Mouse (Mus musculus) layer of hippocampus, adult 6 months (tissue): Measurements from ENCODE around the gene Olfr705. TPM values are rescaled to one million over a fixed set of nuclear protein-coding genes. Genes with fewer than 3 reads are reported as not detected.

ENCODE experiments used
- long read RNA-seq, 2 experiments: library from polyadenylated mRNA; unstranded; transcript quantifications; one replicate each; pipeline ENCODE4 v2.0.0; 2019 to 2020
- polyA plus RNA-seq: library from polyadenylated mRNA; unstranded; fragments of <200 nt; fragmentation: Nextera tagmentation; gene quantifications from 2 replicates; pipeline ENCODE4 v1.2.3, GENCODE M21; 2021

The Olfr705 gene
- not detected in 2 replicates for polyA plus RNA-seq
- long read RNA-seq, experiment 1 = 0 reads
- long read RNA-seq, experiment 2 = 0 reads

DNA sequence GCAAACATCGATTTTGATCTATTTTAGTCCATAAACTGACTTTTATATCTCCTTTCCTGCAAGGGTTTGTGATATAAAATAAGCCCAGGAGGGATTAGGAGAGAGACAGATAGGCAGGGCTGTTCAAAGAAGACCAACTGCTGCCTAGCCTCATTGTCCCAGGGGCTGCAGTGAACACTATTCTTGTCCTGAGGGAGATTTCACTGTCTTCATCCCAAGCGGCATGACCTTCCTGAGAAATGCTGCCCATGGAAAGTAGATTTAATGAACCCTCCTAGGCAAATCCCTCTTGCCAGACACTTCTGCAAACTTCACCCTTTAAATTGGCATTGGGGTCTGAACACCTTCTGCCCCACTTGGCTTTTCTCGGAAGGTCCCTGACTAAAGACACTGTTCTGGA, at the start of gene Olfr705:
Gene Olfr705 (minus strand): TSS at position 101 of the 400 bp plus-strand sequence.

DNA sequence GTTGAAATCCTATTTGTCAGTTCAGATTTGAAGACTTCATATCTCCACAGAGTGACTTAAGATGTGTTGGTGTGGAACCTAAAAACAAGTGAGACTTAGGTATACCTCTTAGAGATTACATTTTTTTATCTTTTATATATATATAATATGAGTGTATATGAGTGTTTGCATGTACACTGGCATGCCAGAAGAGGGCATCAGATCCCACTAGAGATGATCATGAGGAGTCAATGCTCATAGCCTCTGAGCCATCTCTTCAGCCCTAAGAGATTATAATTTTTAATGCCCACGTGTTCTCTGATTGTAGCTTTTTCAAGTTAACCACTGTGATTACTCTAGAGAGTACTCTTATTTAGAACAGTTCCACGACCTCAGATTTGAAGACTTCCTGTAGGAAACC, 31.0 kb upstream of the Olfr705 start, which contains the start of gene Olfr1532-ps1:
Gene Olfr1532-ps1 (plus strand): TSS at position 326 of the 400 bp plus-strand sequence.

DNA sequence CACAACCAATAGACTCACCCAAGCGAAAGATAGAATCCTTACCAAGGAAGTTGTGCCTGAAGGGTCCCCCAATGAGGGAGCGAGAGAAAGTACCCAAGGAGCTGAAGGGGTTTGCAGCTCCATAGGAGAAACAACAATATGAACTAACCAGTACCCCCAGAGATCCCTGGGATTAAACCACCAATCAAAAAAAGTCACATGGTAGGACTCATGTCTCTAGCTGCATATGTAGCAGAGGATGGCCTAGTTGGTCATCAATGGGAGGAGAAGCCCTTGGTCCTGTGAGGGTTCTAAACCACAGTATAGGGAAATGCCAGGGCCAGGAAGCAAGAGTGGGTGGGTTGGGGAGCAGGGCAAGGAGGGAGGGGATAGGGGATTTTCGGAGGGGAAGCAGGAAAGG, 24.4 kb upstream of the Olfr705 start, which contains the start of gene Olfr707:
Gene Olfr707 (minus strand): TSS at position 101 of the 400 bp plus-strand sequence.

DNA sequence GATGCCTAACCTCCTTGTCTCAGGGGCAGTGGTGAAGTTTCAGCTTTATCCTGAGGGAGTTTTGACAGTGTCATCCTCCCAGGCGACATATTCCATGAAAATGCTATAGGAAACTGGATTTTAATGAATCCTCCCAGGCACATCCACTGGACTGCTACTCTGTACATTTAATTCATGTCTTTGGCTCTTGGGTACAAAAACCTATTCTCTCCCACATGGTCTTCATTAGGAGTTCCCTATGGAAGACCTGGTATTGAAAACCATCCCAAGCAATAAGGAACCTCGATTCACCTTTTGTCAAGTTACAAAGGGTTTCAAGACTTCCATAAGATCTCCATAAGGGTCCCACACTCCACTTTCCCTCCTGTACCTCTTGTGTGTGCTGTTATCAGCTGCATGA, 11.4 kb upstream of the Olfr705 start, which contains the start of gene Olfr706:
Gene Olfr706 (minus strand): TSS at position 101 of the 400 bp plus-strand sequence.

DNA sequence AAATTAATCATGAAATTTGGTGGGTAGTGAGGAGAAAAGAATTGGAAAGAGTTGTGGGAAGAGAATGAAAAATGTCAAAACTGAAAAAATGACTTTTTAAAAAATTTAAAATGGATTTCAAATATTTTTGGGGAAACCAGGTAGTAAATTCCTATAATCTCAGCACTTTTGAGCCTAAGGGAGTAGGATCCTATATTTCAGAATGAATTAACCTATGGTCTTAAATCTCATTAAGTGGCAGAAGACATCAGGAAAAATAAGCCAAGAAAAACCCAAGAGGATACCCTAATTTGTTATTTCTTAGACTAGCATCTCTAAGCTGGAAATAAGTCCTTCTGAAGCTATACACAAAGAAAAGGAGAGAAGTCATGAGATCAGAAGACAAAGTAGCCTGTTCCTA, 13.8 kb downstream of the Olfr705 start, which contains the start of gene Olfr704:
Gene Olfr704 (plus strand): TSS at position 301 of the 400 bp plus-strand sequence.

DNA sequence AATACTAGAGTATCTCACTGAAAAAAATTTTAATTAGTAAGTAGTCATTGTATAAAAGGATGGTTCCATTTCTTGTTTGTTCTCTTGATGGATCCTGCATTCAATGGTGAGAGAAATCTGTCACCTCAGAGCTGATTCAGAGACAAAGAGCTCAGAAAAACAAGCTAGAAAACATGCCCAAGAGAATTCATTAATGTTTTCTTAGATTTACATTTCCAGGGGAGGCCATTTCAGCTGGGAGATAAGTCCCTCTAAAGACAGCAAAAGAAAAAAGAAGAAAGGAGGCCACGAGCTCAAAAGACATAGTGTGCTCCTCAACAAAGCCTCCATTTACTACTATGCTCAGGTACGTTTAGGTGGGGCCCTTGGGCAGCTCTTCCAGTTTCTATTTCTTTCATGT, 33.6 kb downstream of the Olfr705 start, which contains the start of gene Olfr703:
Gene Olfr703 (plus strand): TSS at position 301 of the 400 bp plus-strand sequence.

DNA sequence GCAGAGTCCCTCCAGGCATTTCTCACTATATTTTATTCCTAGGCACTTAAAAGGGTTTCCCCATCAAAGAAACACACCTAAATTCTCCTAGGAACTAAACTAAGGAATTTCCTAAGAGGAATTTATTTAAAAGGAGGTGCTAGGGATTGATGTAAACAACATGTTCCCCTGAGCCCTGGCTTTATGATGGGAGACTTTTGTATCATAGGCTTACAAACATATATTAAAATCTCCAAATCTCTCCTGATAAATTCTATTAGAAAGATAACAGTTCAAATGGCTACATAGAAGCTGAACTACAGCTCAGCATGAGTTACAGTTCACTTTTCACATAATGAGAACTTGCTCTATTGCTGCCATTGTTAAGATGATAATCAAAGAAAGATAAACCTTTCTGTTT, 42.9 kb downstream of the Olfr705 start, which contains the start of gene Olfr702:
Gene Olfr702 (minus strand): TSS at position 101 of the 400 bp plus-strand sequence.

Other genes starting within 250 kb of the Olfr705 start
- not detected in 2 replicates for gene Olfr693, start 196.3 kb downstream of the Olfr705 start, polyA plus RNA-seq
- gene Olfr694, start 185.1 kb downstream of the Olfr705 start, polyA plus RNA-seq = not detected in 2 replicates
- gene Olfr695, start 160.5 kb downstream of the Olfr705 start, polyA plus RNA-seq = not detected in 2 replicates
- not detected in 2 replicates for gene Olfr697, start 134.4 kb downstream of the Olfr705 start, polyA plus RNA-seq
- gene Olfr698, start 121.5 kb downstream of the Olfr705 start, polyA plus RNA-seq = not detected in 2 replicates
- gene Olfr699, start 83.7 kb downstream of the Olfr705 start, polyA plus RNA-seq = not detected in 2 replicates
- gene Olfr700, start 68.1 kb downstream of the Olfr705 start, polyA plus RNA-seq = not detected in 2 replicates
- not detected in 2 replicates for gene Olfr701, start 62.8 kb downstream of the Olfr705 start, polyA plus RNA-seq
- gene Olfr702, start 43.0 kb downstream of the Olfr705 start, polyA plus RNA-seq = not detected in 2 replicates
- gene Olfr703, start 33.5 kb downstream of the Olfr705 start, polyA plus RNA-seq = not detected in 2 replicates
- gene Olfr704, start 13.7 kb downstream of the Olfr705 start, polyA plus RNA-seq = not detected in 2 replicates
- gene Olfr706, start 11.3 kb upstream of the Olfr705 start, polyA plus RNA-seq = not detected in 2 replicates
- not detected in 2 replicates for gene Olfr707, start 24.4 kb upstream of the Olfr705 start, polyA plus RNA-seq
- not detected in 2 replicates for gene Olfr1532-ps1, start 31.1 kb upstream of the Olfr705 start, polyA plus RNA-seq
- gene Olfr709-ps1, start 55.3 kb upstream of the Olfr705 start, polyA plus RNA-seq = not detected in 2 replicates
- gene Olfr710, start 71.4 kb upstream of the Olfr705 start, polyA plus RNA-seq = not detected in 2 replicates
- gene Olfr6, start 87.0 kb upstream of the Olfr705 start, polyA plus RNA-seq = not detected in 2 replicates
- gene Olfr711, start 98.6 kb upstream of the Olfr705 start, polyA plus RNA-seq = not detected in 2 replicates
- gene Olfr2, start 129.2 kb upstream of the Olfr705 start, polyA plus RNA-seq = not detected in 2 replicates
- not detected in 2 replicates for gene Olfr713, start 154.3 kb upstream of the Olfr705 start, polyA plus RNA-seq
- gene Olfr714, start 194.1 kb upstream of the Olfr705 start, polyA plus RNA-seq = not detected in 2 replicates
- gene Olfr17, start 216.3 kb upstream of the Olfr705 start, polyA plus RNA-seq = not detected in 2 replicates
- not detected in 2 replicates for gene Olfr715b, start 233.5 kb upstream of the Olfr705 start, polyA plus RNA-seq